Mouse (Mus musculus): ENCODE results near the gene Rps15a. TPM values are rescaled to one million over a fixed set of nuclear protein-coding genes. Genes with fewer than 3 reads are reported as not detected.

Gene Rps15a
- total RNA-seq, 2 experiments from 2014 or later: 523 to 525 TPM

- intact Hi-C loops (cut with DNase I): no loop called here
- DNase-seq (ENCODE audit: low spot score): no peak
Measured at GRCm38 (mm10) chr7:118117539-118118210, 1.7 kb upstream of the Rps15a start.

DNA sequence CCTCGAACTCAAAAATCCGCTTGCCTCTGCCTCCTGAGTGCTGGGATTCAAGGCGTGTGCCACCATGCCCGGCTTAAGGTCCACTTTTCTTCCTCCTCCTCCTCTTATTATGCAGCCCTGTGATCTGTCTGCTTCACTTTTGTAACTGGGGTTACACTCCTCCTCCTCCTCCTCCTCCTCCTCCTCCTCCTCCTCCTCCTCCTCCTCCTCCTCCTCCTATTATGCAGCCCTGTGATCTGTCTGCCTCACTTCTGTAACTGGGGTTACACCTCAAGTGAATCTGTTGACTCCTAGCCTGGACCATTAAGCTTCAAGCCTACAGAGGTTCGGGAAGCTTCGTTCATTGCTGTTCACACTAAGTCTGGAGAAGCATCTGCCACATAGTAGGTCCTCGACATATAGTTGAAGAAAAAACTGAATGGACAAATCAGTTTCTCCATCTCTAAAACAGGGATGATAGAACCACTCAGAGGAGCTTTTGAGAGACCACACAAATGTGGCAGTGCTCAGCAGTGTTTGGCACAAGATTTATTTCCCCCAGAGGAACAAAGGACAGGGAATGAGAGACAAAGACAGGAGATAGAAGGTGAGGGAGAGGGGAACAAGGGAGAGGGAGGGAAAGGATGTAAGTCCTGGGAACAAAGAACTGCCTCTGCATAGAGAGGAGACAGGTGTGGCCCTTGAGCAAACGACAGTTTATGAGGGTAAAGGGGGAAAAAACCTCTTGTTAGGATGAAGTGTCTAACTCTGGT, 975 bp upstream of the Rps15a start:
- DNase-seq (ENCODE audit: low spot score): no peak
- intact Hi-C loops (cut with DNase I): loop anchor here (1.0 kb wide), 1 partner anchor 12 kb away; the partner anchor contains the start of gene Arl6ip1

- DNase-seq (ENCODE audit: low spot score): no peak
- intact Hi-C loops (cut with DNase I): no loop called here
Measured at GRCm38 (mm10) chr7:118115533-118115876, 483 bp downstream of the Rps15a start.

- no peak for DNase-seq (ENCODE audit: low spot score)
- intact Hi-C loops (cut with DNase I): no loop called here
Measured at GRCm38 (mm10) chr7:118113541-118114297, 2.3 kb downstream of the Rps15a start.

GRCm38 (mm10) chr7:118111128-118111527, 4.9 kb downstream of the Rps15a start:
- DNase-seq (ENCODE audit: low spot score): no peak
- intact Hi-C loops (cut with DNase I): no loop called here

GRCm38 (mm10) chr7:118107671-118108070, 8.3 kb downstream of the Rps15a start:
- intact Hi-C loops (cut with DNase I): loop anchor here (10.0 kb wide), 1 partner anchor 723 kb away; the partner anchor contains the start of gene Xylt1
- no peak for DNase-seq (ENCODE audit: low spot score)

DNA sequence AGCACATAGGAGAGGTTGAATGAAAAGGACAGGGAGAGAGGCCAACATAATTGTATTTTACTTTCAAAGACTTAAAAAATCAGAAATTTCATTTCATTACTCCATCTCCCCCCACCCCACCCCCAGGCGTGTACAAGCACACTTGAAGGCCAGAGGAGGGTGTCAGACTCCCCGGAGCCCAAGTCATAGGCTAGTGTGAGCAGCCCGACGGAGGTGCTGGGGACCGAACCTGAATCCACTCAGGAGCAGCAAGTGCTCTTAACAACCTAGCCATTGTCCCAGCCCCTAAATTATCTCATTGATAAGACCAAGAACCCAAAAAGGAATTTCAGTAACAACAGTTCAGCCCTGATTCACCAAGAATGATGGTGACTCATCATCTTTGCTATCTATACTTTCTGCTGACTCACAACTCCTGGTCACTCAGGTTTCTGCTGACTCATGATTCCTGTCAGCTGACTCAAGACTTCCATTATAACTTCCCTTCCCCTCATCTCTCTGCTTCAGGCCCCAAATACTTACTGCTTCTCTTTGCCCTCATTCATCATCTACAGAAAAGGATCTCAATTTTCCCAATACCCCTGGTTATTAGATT, 11.4 kb downstream of the Rps15a start:
- intact Hi-C loops (cut with DNase I): loop anchor here (5.0 to 10.0 kb wide), 4 partner anchors 222 to 1457 kb away; partner anchors contain the start of gene Xylt1
- no peak for DNase-seq (ENCODE audit: low spot score)

DNA sequence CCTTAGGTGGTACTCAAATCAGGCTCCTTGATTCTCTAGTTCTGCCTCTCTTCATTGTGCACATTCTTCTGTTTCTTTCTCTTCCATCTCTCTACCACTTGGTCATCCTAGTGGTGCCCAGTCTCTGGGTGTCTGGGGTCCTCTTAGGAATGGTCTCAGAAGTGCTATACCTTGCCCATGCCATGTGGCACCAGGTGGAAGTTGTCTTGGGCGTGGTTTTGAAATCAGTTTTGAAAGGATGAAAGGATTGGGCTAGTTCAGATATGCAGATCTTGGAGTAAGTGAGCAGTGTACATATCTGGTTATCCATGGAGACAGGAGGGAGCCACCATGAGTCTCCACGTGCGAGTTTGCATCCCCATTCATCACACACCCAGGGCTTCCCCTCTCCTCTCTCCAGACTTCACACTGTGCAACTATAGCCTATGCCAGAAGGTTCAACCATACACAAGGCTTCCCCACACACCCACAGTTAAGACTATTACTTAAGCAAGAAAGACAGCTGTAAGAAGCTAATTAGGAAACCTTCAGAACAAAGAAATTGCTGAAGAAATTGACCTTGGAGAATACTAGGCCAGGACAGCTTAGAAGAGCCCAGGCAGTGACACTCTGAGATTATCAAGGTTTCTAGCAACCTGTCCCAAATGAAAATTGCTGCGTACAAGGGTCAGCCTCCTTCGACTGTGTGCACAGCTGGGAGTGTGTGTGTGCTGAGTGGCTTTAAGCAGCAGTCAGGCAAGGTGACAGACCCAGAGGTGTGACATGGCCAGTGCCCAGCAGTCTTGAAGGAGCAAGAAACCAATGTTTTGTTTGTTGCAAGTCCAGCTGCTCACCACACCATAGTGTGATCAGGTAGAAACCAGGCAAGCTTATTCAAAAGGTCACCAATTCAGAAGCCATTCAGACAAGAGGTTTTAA, 12.3 kb downstream of the Rps15a start:
- intact Hi-C loops (cut with DNase I): loop anchor here (5.0 to 10.0 kb wide), 4 partner anchors 221 to 1456 kb away; partner anchors contain the start of gene Xylt1
- DNase-seq (ENCODE audit: low spot score): no peak

DNA sequence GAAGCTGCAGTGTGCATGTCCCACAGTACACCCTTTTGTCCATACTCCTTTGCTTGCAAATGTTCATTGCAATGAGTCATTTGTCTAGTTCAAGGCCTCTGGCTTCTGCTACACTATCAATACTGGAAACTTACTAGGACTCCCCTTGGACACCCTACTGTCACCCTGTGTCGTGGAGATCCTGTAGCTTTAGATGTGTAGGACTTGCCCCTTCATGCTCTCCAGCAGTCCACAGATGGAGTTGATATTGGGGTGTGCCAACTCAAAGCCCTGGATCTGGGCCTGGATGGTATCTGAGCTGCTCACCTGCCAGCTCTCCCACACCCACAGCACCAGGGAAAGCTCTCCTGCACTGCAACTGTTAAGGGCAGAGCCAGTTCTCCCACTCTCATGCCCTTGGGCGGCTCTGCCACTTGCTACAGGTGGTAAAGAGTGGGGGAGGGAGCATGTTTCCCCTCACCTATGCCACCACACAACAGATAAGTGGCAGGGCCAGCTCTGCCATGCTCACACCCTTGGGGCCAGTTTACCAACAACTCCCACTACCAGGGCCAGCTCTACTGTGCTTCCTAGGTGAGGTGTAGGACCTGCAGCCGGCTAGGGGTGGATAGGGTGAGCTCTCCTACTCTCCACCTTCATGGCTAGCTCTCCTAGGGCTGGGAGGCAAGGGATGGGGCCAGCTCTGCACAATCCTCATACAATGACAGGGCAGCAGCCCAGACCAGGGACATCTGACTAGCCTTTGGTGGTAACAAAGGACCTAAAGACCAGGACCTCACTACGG, 13.1 kb downstream of the Rps15a start:
- intact Hi-C loops (cut with DNase I): loop anchor here (5.0 to 10.0 kb wide), 4 partner anchors 221 to 1456 kb away; partner anchors contain the start of gene Xylt1
- DNase-seq (ENCODE audit: low spot score): no peak

GRCm38 (mm10) chr7:118102231-118102630, 13.8 kb downstream of the Rps15a start:
- no peak for DNase-seq (ENCODE audit: low spot score)
- intact Hi-C loops (cut with DNase I): loop anchor here (5.0 to 10.0 kb wide), 4 partner anchors 220 to 1455 kb away; partner anchors contain the start of gene Xylt1

- DNase-seq (ENCODE audit: low spot score): no peak
- intact Hi-C loops (cut with DNase I): no loop called here
Measured at GRCm38 (mm10) chr7:118097615-118098014, 18.4 kb downstream of the Rps15a start.

- DNase-seq (ENCODE audit: low spot score): no peak
- intact Hi-C loops (cut with DNase I): no loop called here
Measured at GRCm38 (mm10) chr7:118079987-118080386, 36.0 kb downstream of the Rps15a start.

DNA sequence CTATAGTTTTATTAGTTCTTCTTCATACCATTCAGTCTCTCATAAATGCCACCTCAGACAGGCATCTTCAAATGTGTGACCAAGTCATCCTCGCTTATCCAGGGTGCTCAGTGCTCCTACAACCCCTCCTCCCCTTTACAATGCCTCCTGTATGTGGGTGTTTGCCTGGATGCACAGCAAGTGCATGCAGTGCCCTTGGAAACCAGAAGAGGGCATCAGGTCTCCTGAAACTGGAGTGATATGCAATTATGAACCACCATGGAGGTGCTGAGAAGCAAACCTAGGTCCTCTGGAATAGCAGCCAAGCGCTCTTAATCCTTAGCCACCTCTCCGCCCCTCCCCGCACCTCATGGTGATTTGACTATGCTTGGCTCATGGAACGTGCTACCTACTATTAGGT, 36.9 kb downstream of the Rps15a start:
- DNase-seq (ENCODE audit: low spot score): no peak
- intact Hi-C loops (cut with DNase I): no loop called here

DNA sequence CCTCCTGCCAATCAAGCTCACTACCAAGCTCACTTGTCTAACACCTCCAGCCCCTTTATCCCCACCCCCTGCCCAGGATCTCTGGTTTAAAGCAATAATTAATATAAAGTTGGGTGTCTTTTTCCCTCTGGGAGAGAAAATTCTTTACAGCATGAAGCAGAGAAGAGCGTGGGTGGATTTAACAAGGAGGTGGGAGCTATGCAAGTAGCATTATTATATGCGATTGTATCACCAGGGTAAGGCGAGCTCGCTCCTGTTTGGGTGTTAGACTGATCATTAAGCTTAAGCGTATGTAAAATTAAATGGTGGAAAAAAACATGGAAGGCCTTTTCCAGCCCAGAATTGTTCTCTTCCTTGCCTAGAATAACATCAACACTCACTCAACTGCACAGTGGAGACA, 48.7 kb downstream of the Rps15a start:
- no peak for DNase-seq (ENCODE audit: low spot score)
- intact Hi-C loops (cut with DNase I): no loop called here

GRCm38 (mm10) chr7:118056300-118056699, 59.7 kb downstream of the Rps15a start:
- intact Hi-C loops (cut with DNase I): no loop called here
- no peak for DNase-seq (ENCODE audit: low spot score)

Data from heart, postnatal 25 days (tissue).